Mouse (Mus musculus): ENCODE data around the gene Gm1604a. TPM values are rescaled to one million over a fixed set of nuclear protein-coding genes. Genes with fewer than 3 reads are reported as not detected.
"Not testable (repeated sequence)": the region's sequence is repeated elsewhere in the genome, so short reads cannot be mapped to it uniquely, and the experiment has no call there.

Gm1604a gene
- polyA plus RNA-seq, 1 experiment from 2014 or later, result not detected

DNA sequence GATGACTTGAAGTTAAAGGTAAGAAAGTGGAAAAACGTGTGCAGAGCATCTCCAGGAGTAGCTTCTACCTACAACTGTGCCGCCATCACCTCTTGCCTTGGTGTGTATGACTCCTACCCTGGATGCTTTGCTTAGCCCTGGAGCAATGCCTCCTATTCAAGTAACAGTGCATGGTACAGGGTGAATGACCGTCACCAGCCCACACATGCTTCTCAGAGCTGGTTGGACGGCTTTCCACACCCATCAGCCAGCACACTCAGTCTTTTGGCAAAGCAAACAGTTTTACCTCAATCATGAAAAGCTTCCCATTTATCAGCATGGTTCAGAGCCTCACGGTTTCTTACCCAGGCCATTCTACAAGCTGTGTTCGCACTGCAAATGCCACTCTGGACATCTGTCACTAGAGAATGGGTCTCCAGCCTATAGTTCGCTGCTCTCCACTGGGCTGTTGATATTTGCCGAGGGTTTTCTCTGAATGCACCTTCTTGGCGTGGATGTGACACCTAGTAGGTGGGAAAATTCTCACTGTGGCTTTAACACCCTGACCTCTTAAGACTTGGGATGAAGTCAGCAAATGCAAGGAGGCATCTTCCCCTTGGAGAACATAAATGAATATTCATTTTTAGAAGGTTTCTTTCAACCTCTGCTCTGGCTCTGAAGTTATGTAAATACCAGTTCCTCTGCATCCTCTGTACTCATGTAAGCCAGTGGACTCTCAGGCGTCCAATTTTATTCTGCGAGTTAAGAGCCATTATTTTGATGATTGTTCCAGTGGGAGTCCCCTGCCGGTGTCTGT lies 23.4 kb upstream of the Gm1604a start:
- H3K36me3 ChIP-seq (ENCODE audit: control insufficient read depth, insufficient read depth, low read length); H3K4me1 ChIP-seq (ENCODE audit: control insufficient read depth, insufficient read depth, low read length); H3K9ac ChIP-seq (replicated peaks; ENCODE audit: low read depth, low read length); H3K9me3 ChIP-seq (ENCODE audit: control insufficient read depth, low read depth, low read length); H3K4me2 ChIP-seq (replicated peaks; ENCODE audit: low read depth, low read length); H3K27ac ChIP-seq (ENCODE audit: low read length); H3K4me3 ChIP-seq (ENCODE audit: low read depth, low read length); H3K27me3 ChIP-seq (ENCODE audit: control insufficient read depth, insufficient read depth, low read length): not testable (repeated sequence)
- peak; percentile 56; the same call in 1 of the 2 replicates for ATAC-seq (ENCODE audit: insufficient number of reproducible peaks, insufficient read depth, low FRiP score, low read depth)
- WGBS, result 66% methylated on average over 8 of the region's 12 CpGs

- not testable (repeated sequence) for H3K4me3 ChIP-seq (ENCODE audit: low read depth, low read length); H3K9me3 ChIP-seq (ENCODE audit: control insufficient read depth, low read depth, low read length); H3K4me1 ChIP-seq (ENCODE audit: control insufficient read depth, insufficient read depth, low read length); H3K4me2 ChIP-seq (replicated peaks; ENCODE audit: low read depth, low read length); H3K9ac ChIP-seq (replicated peaks; ENCODE audit: low read depth, low read length); H3K27me3 ChIP-seq (ENCODE audit: control insufficient read depth, insufficient read depth, low read length); H3K27ac ChIP-seq (ENCODE audit: low read length); ATAC-seq (ENCODE audit: insufficient number of reproducible peaks, insufficient read depth, low FRiP score, low read depth); H3K36me3 ChIP-seq (ENCODE audit: control insufficient read depth, insufficient read depth, low read length)
- no CpG with 5 or more reads among the region's 3 CpGs for WGBS
These were observed 22.0 kb upstream of the Gm1604a start for GRCm38 (mm10) chr17:7003392-7003791.

- H3K36me3 ChIP-seq (ENCODE audit: control insufficient read depth, insufficient read depth, low read length); H3K4me3 ChIP-seq (ENCODE audit: low read depth, low read length); H3K27me3 ChIP-seq (ENCODE audit: control insufficient read depth, insufficient read depth, low read length); H3K4me1 ChIP-seq (ENCODE audit: control insufficient read depth, insufficient read depth, low read length); H3K4me2 ChIP-seq (replicated peaks; ENCODE audit: low read depth, low read length); ATAC-seq (ENCODE audit: insufficient number of reproducible peaks, insufficient read depth, low FRiP score, low read depth); H3K27ac ChIP-seq (ENCODE audit: low read length); H3K9ac ChIP-seq (replicated peaks; ENCODE audit: low read depth, low read length); H3K9me3 ChIP-seq (ENCODE audit: control insufficient read depth, low read depth, low read length): not testable (repeated sequence)
- WGBS, result 47% methylated on average over 3 of the region's 4 CpGs
These were observed 19.7 kb upstream of the Gm1604a start for GRCm38 (mm10) chr17:7005646-7006045.

DNA sequence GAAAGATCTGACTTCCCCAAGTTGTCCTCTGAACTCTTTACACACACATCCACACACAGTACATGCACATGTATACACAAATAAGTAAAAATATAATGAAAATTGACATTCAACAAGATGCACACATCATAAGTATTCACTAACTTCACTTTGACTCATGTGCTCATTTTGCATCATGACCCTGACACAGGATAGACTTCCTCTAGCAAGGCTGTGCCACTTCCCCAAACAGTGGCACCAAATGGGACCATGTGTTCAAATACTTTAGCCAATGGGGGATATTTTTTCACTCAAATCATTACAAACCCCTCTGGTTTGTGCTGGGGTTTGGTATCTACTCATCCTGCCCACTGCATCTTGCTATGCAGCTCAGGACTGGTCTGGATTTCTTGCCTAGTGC lies 16.5 kb upstream of the Gm1604a start:
- H3K27me3 ChIP-seq (ENCODE audit: control insufficient read depth, insufficient read depth, low read length), result not testable (repeated sequence)

DNA sequence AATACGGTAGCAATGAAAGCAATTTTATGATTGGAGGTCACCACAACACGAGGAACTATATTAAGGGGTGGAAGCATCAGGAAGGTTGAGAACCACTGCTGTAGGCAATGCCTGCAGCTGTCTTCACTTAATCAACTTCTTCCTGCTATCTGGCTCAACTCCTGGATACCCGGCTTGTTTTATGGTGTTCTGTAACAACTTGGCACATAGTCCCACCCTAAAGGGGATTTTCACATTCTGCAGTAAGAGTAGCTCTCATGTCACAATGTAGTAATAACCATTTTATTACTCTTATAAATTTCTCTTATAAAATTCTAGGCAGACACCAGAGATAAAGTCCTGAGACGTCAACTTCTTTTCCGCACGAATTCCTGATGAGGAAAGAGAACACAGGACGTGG lies 15.9 kb upstream of the Gm1604a start:
- not testable (repeated sequence) for H3K27me3 ChIP-seq (ENCODE audit: control insufficient read depth, insufficient read depth, low read length); H3K4me3 ChIP-seq (ENCODE audit: low read depth, low read length); H3K27ac ChIP-seq (ENCODE audit: low read length); H3K36me3 ChIP-seq (ENCODE audit: control insufficient read depth, insufficient read depth, low read length); ATAC-seq (ENCODE audit: insufficient number of reproducible peaks, insufficient read depth, low FRiP score, low read depth); H3K9ac ChIP-seq (replicated peaks; ENCODE audit: low read depth, low read length); H3K4me1 ChIP-seq (ENCODE audit: control insufficient read depth, insufficient read depth, low read length); H3K4me2 ChIP-seq (replicated peaks; ENCODE audit: low read depth, low read length); H3K9me3 ChIP-seq (ENCODE audit: control insufficient read depth, low read depth, low read length)
- no CpG with 5 or more reads among the region's 7 CpGs for WGBS

More for the DNA sequence above, 16.5 kb upstream of the Gm1604a start:
- not testable (repeated sequence) for H3K27ac ChIP-seq (ENCODE audit: low read length); H3K9ac ChIP-seq (replicated peaks; ENCODE audit: low read depth, low read length); ATAC-seq (ENCODE audit: insufficient number of reproducible peaks, insufficient read depth, low FRiP score, low read depth); H3K36me3 ChIP-seq (ENCODE audit: control insufficient read depth, insufficient read depth, low read length); H3K4me3 ChIP-seq (ENCODE audit: low read depth, low read length); H3K9me3 ChIP-seq (ENCODE audit: control insufficient read depth, low read depth, low read length); H3K4me2 ChIP-seq (replicated peaks; ENCODE audit: low read depth, low read length); H3K4me1 ChIP-seq (ENCODE audit: control insufficient read depth, insufficient read depth, low read length)

DNA sequence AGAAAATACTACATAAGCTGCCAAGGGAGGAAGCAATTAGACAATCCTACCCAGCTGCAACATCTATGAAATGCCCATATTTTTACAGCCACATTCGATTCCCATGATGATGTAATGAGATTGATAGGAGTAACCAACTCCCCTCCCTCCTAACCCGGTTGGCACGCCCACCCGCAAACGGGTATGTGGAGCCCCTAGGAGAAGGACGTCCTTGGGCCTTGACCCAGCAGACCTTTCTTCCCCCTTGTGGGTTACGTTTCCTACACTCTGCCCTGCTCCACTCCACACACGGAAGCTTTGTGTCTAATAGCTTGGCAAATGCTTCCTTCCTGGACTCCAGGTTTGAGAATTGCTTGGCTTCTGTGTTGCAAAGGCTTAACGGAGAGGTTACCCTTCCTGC lies 15.5 kb upstream of the Gm1604a start:
- not testable (repeated sequence) for H3K4me2 ChIP-seq (replicated peaks; ENCODE audit: low read depth, low read length); ATAC-seq (ENCODE audit: insufficient number of reproducible peaks, insufficient read depth, low FRiP score, low read depth); H3K27ac ChIP-seq (ENCODE audit: low read length); H3K4me3 ChIP-seq (ENCODE audit: low read depth, low read length); H3K4me1 ChIP-seq (ENCODE audit: control insufficient read depth, insufficient read depth, low read length); H3K9me3 ChIP-seq (ENCODE audit: control insufficient read depth, low read depth, low read length); H3K27me3 ChIP-seq (ENCODE audit: control insufficient read depth, insufficient read depth, low read length); H3K36me3 ChIP-seq (ENCODE audit: control insufficient read depth, insufficient read depth, low read length); H3K9ac ChIP-seq (replicated peaks; ENCODE audit: low read depth, low read length)
- 76% methylated on average over 4 of the region's 9 CpGs for WGBS

GRCm38 (mm10) chr17:7014190-7014589 lies 11.2 kb upstream of the Gm1604a start:
- H3K36me3 ChIP-seq (ENCODE audit: control insufficient read depth, insufficient read depth, low read length); H3K9me3 ChIP-seq (ENCODE audit: control insufficient read depth, low read depth, low read length); H3K9ac ChIP-seq (replicated peaks; ENCODE audit: low read depth, low read length); H3K27ac ChIP-seq (ENCODE audit: low read length); H3K4me2 ChIP-seq (replicated peaks; ENCODE audit: low read depth, low read length); H3K4me3 ChIP-seq (ENCODE audit: low read depth, low read length); H3K4me1 ChIP-seq (ENCODE audit: control insufficient read depth, insufficient read depth, low read length); ATAC-seq (ENCODE audit: insufficient number of reproducible peaks, insufficient read depth, low FRiP score, low read depth); H3K27me3 ChIP-seq (ENCODE audit: control insufficient read depth, insufficient read depth, low read length): not testable (repeated sequence)
- WGBS, result no CpG with 5 or more reads among the region's 1 CpGs

- H3K9ac ChIP-seq (replicated peaks; ENCODE audit: low read depth, low read length); H3K9me3 ChIP-seq (ENCODE audit: control insufficient read depth, low read depth, low read length); H3K4me3 ChIP-seq (ENCODE audit: low read depth, low read length); H3K27me3 ChIP-seq (ENCODE audit: control insufficient read depth, insufficient read depth, low read length); H3K36me3 ChIP-seq (ENCODE audit: control insufficient read depth, insufficient read depth, low read length); ATAC-seq (ENCODE audit: insufficient number of reproducible peaks, insufficient read depth, low FRiP score, low read depth); H3K4me1 ChIP-seq (ENCODE audit: control insufficient read depth, insufficient read depth, low read length); H3K4me2 ChIP-seq (replicated peaks; ENCODE audit: low read depth, low read length); H3K27ac ChIP-seq (ENCODE audit: low read length): not testable (repeated sequence)
- WGBS, result 80% methylated on average over 3 of the region's 14 CpGs
These were observed 487 bp downstream of the Gm1604a start for GRCm38 (mm10) chr17:7025764-7026346.

- H3K27ac ChIP-seq (ENCODE audit: low read length); ATAC-seq (ENCODE audit: insufficient number of reproducible peaks, insufficient read depth, low FRiP score, low read depth); H3K36me3 ChIP-seq (ENCODE audit: control insufficient read depth, insufficient read depth, low read length); H3K9ac ChIP-seq (replicated peaks; ENCODE audit: low read depth, low read length); H3K4me2 ChIP-seq (replicated peaks; ENCODE audit: low read depth, low read length); H3K4me3 ChIP-seq (ENCODE audit: low read depth, low read length); H3K9me3 ChIP-seq (ENCODE audit: control insufficient read depth, low read depth, low read length); H3K27me3 ChIP-seq (ENCODE audit: control insufficient read depth, insufficient read depth, low read length); H3K4me1 ChIP-seq (ENCODE audit: control insufficient read depth, insufficient read depth, low read length): not testable (repeated sequence)
- 67% methylated on average over 5 of the region's 7 CpGs for WGBS
These were observed 4.8 kb downstream of the Gm1604a start for GRCm38 (mm10) chr17:7030204-7030603.
